Mouse (Mus musculus) ES-Bruce4 (cell line): ENCODE results near the gene 9530053A07Rik.

Experiments
- CTCF ChIP-seq: IDR thresholded peaks from one replicate; pipeline ENCODE4 v1.8.1; 2011; ENCODE audit warnings: low read depth, low read length
- EP300 ChIP-seq: IDR thresholded peaks from 2 replicates; pipeline ENCODE4 v1.6.1; 2011; ENCODE audit warnings: low read depth, low read length; ENCODE audit not compliant: insufficient read depth
- POLR2A ChIP-seq: IDR thresholded peaks from one replicate; pipeline ENCODE4 v1.8.1; 2011; ENCODE audit warnings: low read length; ENCODE audit not compliant: insufficient read depth

DNA sequence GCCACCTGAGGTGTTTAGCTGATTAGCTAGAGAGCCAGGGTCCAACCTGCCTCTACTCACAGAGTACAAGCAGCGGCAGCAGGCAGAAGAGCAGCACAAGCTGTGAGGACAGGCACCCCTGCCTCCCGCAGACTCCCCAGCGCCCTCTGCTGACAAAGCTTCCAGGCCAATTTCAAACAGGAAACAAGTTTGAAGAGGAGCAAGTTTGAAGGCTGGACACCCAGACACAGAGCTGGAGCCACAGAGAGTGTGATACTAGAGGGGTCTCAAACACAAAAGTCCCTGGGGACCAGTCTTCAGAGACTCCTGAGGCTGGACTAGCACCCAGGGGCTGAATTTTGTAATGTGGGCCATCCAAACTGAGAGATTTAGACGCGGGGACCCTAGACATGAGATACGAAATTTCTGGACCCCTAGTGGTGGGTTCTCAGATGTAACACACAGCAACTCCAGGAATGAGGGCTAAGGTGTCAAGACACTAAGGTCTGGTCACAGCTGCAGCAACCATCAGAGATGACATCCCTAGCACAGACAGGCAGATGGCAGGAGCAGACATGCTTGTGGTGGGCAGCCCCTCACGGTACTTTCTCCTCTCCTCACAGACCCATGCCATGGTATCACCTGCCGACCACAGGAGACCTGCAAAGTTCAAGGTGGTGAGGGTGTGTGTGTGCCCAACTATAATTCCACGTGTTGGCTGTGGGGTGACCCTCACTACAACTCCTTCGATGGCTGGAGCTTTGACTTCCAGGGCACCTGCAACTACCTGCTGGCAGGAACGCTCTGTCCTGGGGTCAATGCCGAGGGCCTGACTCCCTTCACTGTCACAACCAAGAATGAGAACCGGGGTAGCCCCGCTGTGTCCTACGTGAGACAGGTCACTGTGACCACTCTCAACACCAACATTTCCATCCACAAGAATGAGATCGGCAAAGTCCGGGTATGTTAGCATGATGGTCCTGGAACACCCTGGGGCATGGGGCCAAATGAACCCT lies 28.4 kb upstream of the 9530053A07Rik start:
- TF ChIP-seq CTCF (peak; percentile 78), POLR2A (no peak), EP300 (no peak)
